Mouse (Mus musculus): ENCODE measurements around the gene Rhov. TPM values are rescaled to one million over a fixed set of nuclear protein-coding genes. Genes with fewer than 3 reads are reported as not detected.

The Rhov gene
- polyA plus RNA-seq, 1 experiment = 5.9 TPM

DNA sequence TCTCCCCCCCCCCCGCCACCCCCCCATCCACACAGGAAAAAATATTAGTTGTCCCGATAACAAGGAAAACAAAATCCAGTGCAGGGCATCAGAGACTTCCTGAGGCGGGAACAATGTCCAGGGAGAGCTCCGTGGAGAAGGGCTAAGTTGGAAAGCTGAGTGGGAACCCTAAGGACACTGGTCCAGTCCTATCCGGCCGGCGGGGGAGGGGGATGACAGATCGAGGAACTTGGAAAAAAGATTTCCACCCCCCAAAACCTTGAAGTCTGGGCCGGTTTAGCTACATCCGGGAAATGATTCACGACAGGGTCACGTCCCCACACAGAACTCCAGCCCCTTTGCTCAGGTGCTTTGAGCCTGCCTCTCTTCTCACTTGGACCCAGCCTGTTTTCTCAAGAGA is 40.5 kb upstream of the Rhov start:
- peak; percentile 85 for DNase-seq
- 44% methylated on average over 12 of the region's 12 CpGs for WGBS
- Histone ChIP-seq H3K27me3 (replicated peaks; ENCODE audit: control insufficient read depth, insufficient read depth, low read length) (no peaks in the 10 kb centered on the region), H3K27ac (ENCODE audit: insufficient read depth, low read depth, low read length) (peak overlapping the region; percentile 42; the same call in 1 of the 2 replicates), H3K4me3 (ENCODE audit: insufficient read depth, low read depth, low read length) (no peak overlapping the region), H3K36me3 (ENCODE audit: control insufficient read depth, insufficient read depth, low read length) (no peaks in the 10 kb centered on the region), H3K4me1 (ENCODE audit: control insufficient read depth, insufficient read depth, low read length) (no peaks in the 10 kb centered on the region)
- TF ChIP-seq POLR2A (IDR thresholded peaks at IDR 0.05; ENCODE audit: low read depth, low read length) (no peak), CTCF (conservative IDR thresholded peaks at IDR 0.05; ENCODE audit: insufficient read depth, insufficient read length, low read depth, low read length) (no peak)

DNA sequence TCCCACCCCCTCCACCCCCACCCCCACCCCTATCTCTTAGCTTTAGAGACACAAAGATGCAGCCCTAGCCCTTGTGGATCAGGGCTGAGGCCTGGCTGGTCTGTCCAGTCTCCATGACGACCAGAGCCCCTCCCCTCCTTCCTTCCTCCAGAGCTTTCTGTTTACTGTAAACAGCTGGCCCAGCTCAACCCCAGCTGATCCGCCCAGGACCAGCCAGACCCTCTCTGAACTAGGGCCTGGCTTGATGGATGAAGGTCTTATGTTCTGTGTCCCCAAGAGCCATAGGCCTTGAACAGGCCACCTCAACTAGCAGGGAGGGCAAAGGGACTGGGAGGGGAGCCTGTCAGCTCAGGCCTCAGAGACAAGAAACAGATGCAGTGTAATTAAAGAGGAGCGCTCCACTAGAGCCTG is 33.7 kb upstream of the Rhov start:
- WGBS = 56% methylated on average over 3 of the region's 3 CpGs
- Histone ChIP-seq H3K27ac (ENCODE audit: insufficient read depth, low read depth, low read length) (0 out of 2 replicates have a peak overlapping the region, but pooled peaks have one; percentile 4), H3K27me3 (replicated peaks; ENCODE audit: control insufficient read depth, insufficient read depth, low read length) (no peaks in the 10 kb centered on the region), H3K4me1 (ENCODE audit: control insufficient read depth, insufficient read depth, low read length) (no peaks in the 10 kb centered on the region), H3K4me3 (ENCODE audit: insufficient read depth, low read depth, low read length) (no peak overlapping the region), H3K36me3 (ENCODE audit: control insufficient read depth, insufficient read depth, low read length) (no peaks in the 10 kb centered on the region)
- peak; percentile 90 for DNase-seq
- TF ChIP-seq CTCF (conservative IDR thresholded peaks at IDR 0.05; ENCODE audit: insufficient read depth, insufficient read length, low read depth, low read length) = no peak
- TF ChIP-seq POLR2A (IDR thresholded peaks at IDR 0.05; ENCODE audit: low read depth, low read length) = no peak

- WGBS = 69% methylated on average over 3 of the region's 3 CpGs
- H3K4me1 ChIP-seq (ENCODE audit: control insufficient read depth, insufficient read depth, low read length) = 0 out of 2 replicates have a peak, but pooled peaks cover under 1% of the 10 kb centered on the region
- no peak for DNase-seq
- no peak for TF ChIP-seq CTCF (conservative IDR thresholded peaks at IDR 0.05; ENCODE audit: insufficient read depth, insufficient read length, low read depth, low read length)
- TF ChIP-seq POLR2A (IDR thresholded peaks at IDR 0.05; ENCODE audit: low read depth, low read length) = no peak
- no peaks in the 10 kb centered on the region for H3K36me3 ChIP-seq (ENCODE audit: control insufficient read depth, insufficient read depth, low read length)
- no peak overlapping the region for H3K4me3 ChIP-seq (ENCODE audit: insufficient read depth, low read depth, low read length)
- H3K27me3 ChIP-seq (replicated peaks; ENCODE audit: control insufficient read depth, insufficient read depth, low read length) = no peaks in the 10 kb centered on the region
- no peak overlapping the region for H3K27ac ChIP-seq (ENCODE audit: insufficient read depth, low read depth, low read length)
Measured at GRCm38 (mm10) chr2:119304391-119304790, 33.3 kb upstream of the Rhov start.

- no peak for DNase-seq
- 59% methylated on average over 6 of the region's 6 CpGs for WGBS
- H3K4me1 ChIP-seq (ENCODE audit: control insufficient read depth, insufficient read depth, low read length) = peaks cover 7% of the 10 kb centered on the region; the same call in 1 of the 2 replicates
- TF ChIP-seq POLR2A (IDR thresholded peaks at IDR 0.05; ENCODE audit: low read depth, low read length) (no peak), CTCF (conservative IDR thresholded peaks at IDR 0.05; ENCODE audit: insufficient read depth, insufficient read length, low read depth, low read length) (no peak)
- no peaks in the 10 kb centered on the region; the same call in 1 of the 2 replicates for H3K36me3 ChIP-seq (ENCODE audit: control insufficient read depth, insufficient read depth, low read length)
- no peaks in the 10 kb centered on the region for H3K27me3 ChIP-seq (replicated peaks; ENCODE audit: control insufficient read depth, insufficient read depth, low read length)
- no peak overlapping the region for H3K4me3 ChIP-seq (ENCODE audit: insufficient read depth, low read depth, low read length)
- no peak overlapping the region for H3K27ac ChIP-seq (ENCODE audit: insufficient read depth, low read depth, low read length)
Measured at GRCm38 (mm10) chr2:119302876-119303275, 31.8 kb upstream of the Rhov start.

DNA sequence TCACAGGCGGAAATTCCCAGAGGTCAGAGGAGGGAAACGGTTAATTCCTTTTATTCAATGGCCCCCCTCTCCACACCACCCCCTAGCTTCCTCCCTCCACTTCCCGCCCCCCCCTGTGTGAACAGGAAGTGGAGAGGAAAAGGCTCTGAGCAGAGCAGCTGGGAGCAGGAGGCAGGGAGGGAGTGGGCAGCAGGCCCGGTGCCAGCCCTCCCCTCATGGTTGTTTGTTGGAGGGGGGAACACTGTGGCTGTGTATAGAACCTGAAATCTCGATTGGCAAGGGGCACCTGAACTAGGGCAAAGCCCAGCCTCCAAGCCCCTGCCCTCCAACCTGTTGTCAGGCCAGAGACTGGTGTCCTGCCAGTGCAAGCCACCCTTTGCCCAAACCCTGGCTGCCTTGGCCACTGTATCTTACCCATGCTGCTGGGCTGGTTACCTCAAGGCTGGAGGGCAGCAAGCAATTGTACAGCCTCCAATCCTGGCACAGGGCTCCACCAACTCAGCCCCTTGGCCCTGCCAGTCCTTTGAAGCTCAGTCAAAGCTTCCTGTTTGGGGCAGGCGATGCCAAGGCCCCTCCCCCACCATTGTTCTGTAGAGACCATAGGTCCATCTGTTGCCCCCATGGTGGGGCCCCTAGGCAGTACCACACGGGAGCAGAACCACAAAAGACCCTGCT is 29.9 kb upstream of the Rhov start:
- peak; percentile 76 for DNase-seq
- H3K27me3 ChIP-seq (replicated peaks; ENCODE audit: control insufficient read depth, insufficient read depth, low read length) = no peaks in the 10 kb centered on the region
- no peak overlapping the region for H3K4me3 ChIP-seq (ENCODE audit: insufficient read depth, low read depth, low read length)
- peaks cover 7% of the 10 kb centered on the region; the same call in 1 of the 2 replicates for H3K4me1 ChIP-seq (ENCODE audit: control insufficient read depth, insufficient read depth, low read length)
- H3K36me3 ChIP-seq (ENCODE audit: control insufficient read depth, insufficient read depth, low read length) = no peaks in the 10 kb centered on the region; the same call in 1 of the 2 replicates
- WGBS = 50% methylated on average over 7 of the region's 7 CpGs
- H3K27ac ChIP-seq (ENCODE audit: insufficient read depth, low read depth, low read length) = peak overlapping the region; percentile 58
- no peak for TF ChIP-seq CTCF (conservative IDR thresholded peaks at IDR 0.05; ENCODE audit: insufficient read depth, insufficient read length, low read depth, low read length)

DNA sequence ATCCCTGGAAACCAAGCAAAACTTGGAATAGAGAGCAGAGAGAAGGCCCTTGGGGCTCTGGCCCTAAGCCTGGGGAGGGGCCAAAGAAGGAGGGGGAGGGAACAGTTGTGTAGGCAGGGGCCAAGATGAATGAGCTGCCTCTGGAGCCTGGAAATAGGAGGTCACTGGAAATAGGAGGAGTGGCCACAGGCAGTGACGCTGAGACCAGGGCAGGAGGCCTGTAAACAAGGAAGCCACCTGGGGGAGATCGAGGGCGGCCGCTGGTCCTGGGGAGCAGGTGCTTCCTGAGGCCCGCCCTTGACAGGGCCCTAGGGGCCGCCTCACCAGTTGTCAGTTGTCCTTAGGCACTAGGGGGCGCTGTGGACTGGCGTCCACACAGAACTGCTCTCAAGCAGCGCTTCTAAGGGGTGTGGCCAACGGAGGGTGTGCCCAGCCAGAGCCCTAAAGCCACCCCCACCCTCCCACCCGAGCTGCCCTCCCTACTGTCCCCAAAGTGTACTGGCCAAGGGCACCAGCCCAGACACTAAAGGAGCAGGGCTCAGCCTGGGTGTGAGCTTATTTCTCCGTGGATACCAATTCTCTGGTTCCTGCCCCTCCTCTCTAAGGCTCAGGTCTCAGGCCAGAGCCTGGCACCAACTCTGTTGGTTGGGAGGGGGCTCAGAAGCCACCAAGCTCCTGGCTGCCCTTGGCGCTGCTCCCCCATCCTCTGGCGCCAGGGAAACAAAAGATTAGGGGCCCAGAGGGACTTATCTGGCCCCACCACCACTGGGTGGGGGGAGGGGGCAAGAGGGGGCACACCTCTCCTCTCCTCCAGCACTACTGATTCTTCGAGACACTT is 29.1 kb upstream of the Rhov start:
- Histone ChIP-seq H3K36me3 (ENCODE audit: control insufficient read depth, insufficient read depth, low read length) (no peaks in the 10 kb centered on the region; the same call in 1 of the 2 replicates), H3K27me3 (replicated peaks; ENCODE audit: control insufficient read depth, insufficient read depth, low read length) (no peaks in the 10 kb centered on the region), H3K4me3 (ENCODE audit: insufficient read depth, low read depth, low read length) (peak overlapping the region; percentile 5; the same call in 1 of the 2 replicates), H3K4me1 (ENCODE audit: control insufficient read depth, insufficient read depth, low read length) (peaks cover 7% of the 10 kb centered on the region; the same call in 1 of the 2 replicates), H3K27ac (ENCODE audit: insufficient read depth, low read depth, low read length) (peak overlapping the region; percentile 74)
- WGBS = 8% methylated on average over 15 of the region's 15 CpGs
- no peak for TF ChIP-seq POLR2A (IDR thresholded peaks at IDR 0.05; ENCODE audit: low read depth, low read length)
- TF ChIP-seq CTCF (conservative IDR thresholded peaks at IDR 0.05; ENCODE audit: insufficient read depth, insufficient read length, low read depth, low read length) = peak; percentile 77
- peak; percentile 95 for DNase-seq

DNA sequence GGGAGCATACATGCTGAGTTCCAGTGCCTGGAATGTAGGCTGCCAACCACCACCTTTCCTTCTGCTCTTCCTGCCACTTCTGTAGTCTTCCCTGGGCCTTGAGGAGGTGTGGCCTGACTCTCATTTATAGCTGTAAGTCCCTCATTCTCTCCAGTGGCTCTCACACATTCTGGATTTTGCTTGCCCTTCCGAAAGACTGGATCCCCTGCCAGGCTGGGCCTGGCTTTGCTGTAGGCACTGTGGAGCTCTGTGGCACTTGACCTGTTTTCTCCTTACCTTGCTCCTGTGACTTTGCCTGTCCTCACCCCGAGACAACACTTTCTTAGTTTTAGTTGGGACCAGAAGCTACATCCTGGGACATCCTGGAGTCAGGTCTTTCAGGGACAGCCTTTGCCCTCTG is 27.8 kb upstream of the Rhov start:
- 66% methylated on average over 2 of the region's 2 CpGs for WGBS
- Histone ChIP-seq H3K4me3 (ENCODE audit: insufficient read depth, low read depth, low read length) (no peak overlapping the region), H3K27me3 (replicated peaks; ENCODE audit: control insufficient read depth, insufficient read depth, low read length) (no peaks in the 10 kb centered on the region), H3K27ac (ENCODE audit: insufficient read depth, low read depth, low read length) (no peak overlapping the region), H3K36me3 (ENCODE audit: control insufficient read depth, insufficient read depth, low read length) (no peaks in the 10 kb centered on the region; the same call in none of the 2 replicates), H3K4me1 (ENCODE audit: control insufficient read depth, insufficient read depth, low read length) (peaks cover 7% of the 10 kb centered on the region; the same call in 1 of the 2 replicates)
- TF ChIP-seq CTCF (conservative IDR thresholded peaks at IDR 0.05; ENCODE audit: insufficient read depth, insufficient read length, low read depth, low read length) (no peak), POLR2A (IDR thresholded peaks at IDR 0.05; ENCODE audit: low read depth, low read length) (no peak)
- DNase-seq = no peak

Measured in kidney, adult 2 months (tissue).